Mouse (Mus musculus) liver, postnatal 0 days (tissue): Measurements from ENCODE around the gene Lrrc4b.

ENCODE experiments used
- CTCF ChIP-seq: sonication (generic); IDR thresholded peaks from 2 replicates; pipeline ENCODE4 v1.5.1; 2016; ENCODE audit warnings: antibody characterized with exemption, low read depth
- EP300 ChIP-seq: IDR thresholded peaks from 2 replicates; pipeline ENCODE4 v1.6.1; 2016; ENCODE audit warnings: antibody characterized with exemption, low read depth, mild to moderate bottlenecking

GRCm38 (mm10) chr7:44474419-44474818 is 45.6 kb downstream of the Lrrc4b start:
- no peak for TF ChIP-seq CTCF
- no peak for TF ChIP-seq EP300
